Mouse (Mus musculus): ENCODE data around the gene Gdnf. TPM values are rescaled to one million over a fixed set of nuclear protein-coding genes. Genes with fewer than 3 reads are reported as not detected.

Gdnf gene
- polyA plus RNA-seq, 1 experiment from 2014 or later = 1.2 TPM

DNA sequence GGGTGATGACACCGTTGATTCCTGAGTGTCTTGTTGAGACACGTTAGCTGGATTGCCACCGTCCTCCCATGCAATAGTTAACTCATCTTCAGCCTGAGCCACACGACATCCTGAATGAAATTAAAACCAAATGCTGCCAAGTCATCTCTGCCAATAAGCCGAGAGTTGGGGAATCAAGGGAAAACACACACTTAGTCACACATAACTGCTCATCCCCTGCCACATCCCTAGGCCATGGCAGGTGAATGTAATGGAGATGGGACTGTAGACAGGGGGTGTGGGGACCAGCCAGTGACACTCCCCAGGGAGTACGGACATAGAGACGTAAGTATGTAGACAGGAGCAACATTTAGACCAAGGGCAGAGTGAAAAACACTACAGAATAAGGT is 28.3 kb downstream of the Gdnf start:
- Histone ChIP-seq H3K4me1 (ENCODE audit: control insufficient read depth, insufficient read depth, low read length) (peaks cover 11% of the 10 kb centered on the region), H3K36me3 (ENCODE audit: control insufficient read depth, insufficient read depth, low read length) (0 out of 2 replicates have a peak, but pooled peaks cover 7% of the 10 kb centered on the region), H3K9me3 (ENCODE audit: control insufficient read depth, low read length) (no peaks in the 10 kb centered on the region), H3K4me2 (ENCODE audit: low read depth, low read length) (peak overlapping the region; percentile 34), H3K9ac (ENCODE audit: low read depth, low read length) (no peak overlapping the region), H3K27ac (replicated peaks; ENCODE audit: low read depth, low read length) (no peak overlapping the region), H3K4me3 (ENCODE audit: low read depth, low read length) (no peak overlapping the region), H3K27me3 (replicated peaks; ENCODE audit: control insufficient read depth, insufficient read depth, low read length) (no peaks in the 10 kb centered on the region)
- WGBS = 28% methylated on average over 7 of the region's 7 CpGs
- DNase-seq (ENCODE audit: low spot score) (peak; percentile 69), ATAC-seq (ENCODE audit: low read depth) (no peak)

DNA sequence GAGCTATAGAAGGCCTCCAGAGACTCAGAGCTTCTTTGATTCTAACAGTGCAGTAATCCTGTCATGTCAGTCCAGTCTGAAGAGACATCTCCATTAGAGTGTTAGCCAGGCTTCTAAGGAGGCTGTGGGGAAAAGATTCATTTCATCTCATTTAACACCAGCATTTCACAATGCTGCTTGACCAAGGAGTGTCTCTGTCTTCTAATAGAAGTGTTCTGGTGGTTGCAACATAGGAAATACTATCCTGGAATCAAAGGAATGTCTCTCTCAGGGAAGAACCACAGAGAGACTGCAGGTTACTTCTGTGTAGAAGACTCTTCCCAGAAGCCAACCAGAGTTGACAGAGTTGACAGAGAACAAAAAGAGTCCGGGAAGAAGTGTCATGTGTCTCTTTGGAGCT is 31.0 kb downstream of the Gdnf start:
- no peak overlapping the region for H3K4me3 ChIP-seq (ENCODE audit: low read depth, low read length)
- DNase-seq (ENCODE audit: low spot score) (no peak), ATAC-seq (ENCODE audit: low read depth) (no peak)
- H3K4me2 ChIP-seq (ENCODE audit: low read depth, low read length) = no peak overlapping the region
- no peak overlapping the region for H3K9ac ChIP-seq (ENCODE audit: low read depth, low read length)
- H3K4me1 ChIP-seq (ENCODE audit: control insufficient read depth, insufficient read depth, low read length) = peaks cover 11% of the 10 kb centered on the region
- no peaks in the 10 kb centered on the region for H3K9me3 ChIP-seq (ENCODE audit: control insufficient read depth, low read length)
- no peaks in the 10 kb centered on the region for H3K36me3 ChIP-seq (ENCODE audit: control insufficient read depth, insufficient read depth, low read length)
- no peak overlapping the region for H3K27ac ChIP-seq (replicated peaks; ENCODE audit: low read depth, low read length)
- H3K27me3 ChIP-seq (replicated peaks; ENCODE audit: control insufficient read depth, insufficient read depth, low read length) = no peaks in the 10 kb centered on the region
- 76% methylated on average over 1 of the region's 1 CpGs for WGBS

DNA sequence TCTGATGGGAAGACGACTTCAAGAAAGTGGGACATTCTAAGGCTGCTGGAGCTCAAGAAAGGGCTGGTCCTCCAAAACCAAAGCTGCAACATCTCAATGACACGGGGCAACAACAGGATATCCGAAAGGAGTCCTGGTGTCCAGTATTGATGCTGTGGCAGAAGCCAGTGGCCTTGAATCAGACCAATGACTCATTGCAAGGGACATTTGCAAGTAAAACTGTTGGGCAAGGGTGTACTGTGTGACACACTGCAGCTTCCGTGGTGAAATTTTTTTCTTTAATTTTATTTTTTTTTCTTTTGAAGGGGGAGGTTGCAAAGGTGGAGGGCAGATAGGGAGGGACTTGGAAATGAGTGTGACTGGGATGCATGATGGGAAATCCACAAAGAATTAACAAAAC is 31.8 kb downstream of the Gdnf start:
- Histone ChIP-seq H3K4me1 (ENCODE audit: control insufficient read depth, insufficient read depth, low read length) (peaks cover 11% of the 10 kb centered on the region), H3K27me3 (replicated peaks; ENCODE audit: control insufficient read depth, insufficient read depth, low read length) (no peaks in the 10 kb centered on the region), H3K27ac (replicated peaks; ENCODE audit: low read depth, low read length) (no peak overlapping the region), H3K9ac (ENCODE audit: low read depth, low read length) (no peak overlapping the region), H3K4me2 (ENCODE audit: low read depth, low read length) (no peak overlapping the region), H3K36me3 (ENCODE audit: control insufficient read depth, insufficient read depth, low read length) (no peaks in the 10 kb centered on the region), H3K4me3 (ENCODE audit: low read depth, low read length) (no peak overlapping the region), H3K9me3 (ENCODE audit: control insufficient read depth, low read length) (no peaks in the 10 kb centered on the region)
- WGBS = 91% methylated on average over 4 of the region's 4 CpGs
- DNase-seq (ENCODE audit: low spot score) (no peak), ATAC-seq (ENCODE audit: low read depth) (no peak)

DNA sequence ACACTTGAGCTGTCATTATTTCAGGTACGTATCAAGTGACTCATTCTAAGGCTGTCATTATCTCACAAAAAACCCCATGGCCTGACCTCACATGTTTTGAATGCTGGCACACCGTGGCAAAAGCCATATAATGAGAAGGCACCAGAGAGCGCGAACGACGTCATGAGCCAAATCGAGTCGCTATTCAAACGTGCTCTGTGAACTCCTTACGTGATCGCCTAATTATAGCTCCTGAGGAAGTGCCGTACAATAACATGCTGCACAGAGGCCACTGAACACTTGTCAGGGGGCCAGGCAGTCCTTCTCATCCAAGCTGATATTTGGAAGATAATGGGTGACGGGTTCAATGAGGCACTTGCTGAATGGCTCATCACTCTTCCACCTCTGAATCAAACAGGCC is 46.8 kb downstream of the Gdnf start:
- H3K27ac ChIP-seq (replicated peaks; ENCODE audit: low read depth, low read length) = no peak overlapping the region
- WGBS = 80% methylated on average over 13 of the region's 13 CpGs
- no peaks in the 10 kb centered on the region for H3K9me3 ChIP-seq (ENCODE audit: control insufficient read depth, low read length)
- H3K4me1 ChIP-seq (ENCODE audit: control insufficient read depth, insufficient read depth, low read length) = no peaks in the 10 kb centered on the region
- DNase-seq (ENCODE audit: low spot score) = peak; percentile 29
- H3K36me3 ChIP-seq (ENCODE audit: control insufficient read depth, insufficient read depth, low read length) = no peaks in the 10 kb centered on the region
- no peaks in the 10 kb centered on the region for H3K27me3 ChIP-seq (replicated peaks; ENCODE audit: control insufficient read depth, insufficient read depth, low read length)
- H3K9ac ChIP-seq (ENCODE audit: low read depth, low read length) = no peak overlapping the region
- H3K4me3 ChIP-seq (ENCODE audit: low read depth, low read length) = no peak overlapping the region
- no peak for ATAC-seq (ENCODE audit: low read depth)
- H3K4me2 ChIP-seq (ENCODE audit: low read depth, low read length) = no peak overlapping the region

DNA sequence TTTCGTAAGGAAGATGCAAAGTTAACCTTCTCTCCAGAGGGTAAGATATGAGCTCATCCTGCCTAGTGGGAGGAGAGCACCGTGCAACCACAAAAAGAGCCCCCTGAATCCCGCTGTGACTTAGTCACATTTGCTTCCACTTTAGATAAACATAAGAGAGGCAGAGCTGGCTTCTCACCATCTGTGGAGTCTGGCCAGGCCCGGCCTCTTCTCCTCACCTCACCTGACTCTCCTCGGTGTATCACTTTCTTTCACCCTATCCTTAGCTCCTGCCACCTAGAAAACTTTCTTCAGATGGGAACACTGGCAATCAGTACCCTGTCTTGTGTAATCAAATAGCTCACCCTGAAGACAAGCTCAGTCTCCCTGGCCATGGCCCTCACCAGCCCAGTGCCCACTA is 48.2 kb downstream of the Gdnf start:
- H3K9me3 ChIP-seq (ENCODE audit: control insufficient read depth, low read length) = no peaks in the 10 kb centered on the region
- H3K4me2 ChIP-seq (ENCODE audit: low read depth, low read length) = no peak overlapping the region
- ATAC-seq (ENCODE audit: low read depth) (no peak), DNase-seq (ENCODE audit: low spot score) (no peak)
- no peaks in the 10 kb centered on the region for H3K36me3 ChIP-seq (ENCODE audit: control insufficient read depth, insufficient read depth, low read length)
- WGBS = 64% methylated on average over 5 of the region's 5 CpGs
- H3K27me3 ChIP-seq (replicated peaks; ENCODE audit: control insufficient read depth, insufficient read depth, low read length) = no peaks in the 10 kb centered on the region
- H3K4me1 ChIP-seq (ENCODE audit: control insufficient read depth, insufficient read depth, low read length) = no peaks in the 10 kb centered on the region
- H3K4me3 ChIP-seq (ENCODE audit: low read depth, low read length) = no peak overlapping the region
- H3K27ac ChIP-seq (replicated peaks; ENCODE audit: low read depth, low read length) = no peak overlapping the region
- H3K9ac ChIP-seq (ENCODE audit: low read depth, low read length) = no peak overlapping the region

DNA sequence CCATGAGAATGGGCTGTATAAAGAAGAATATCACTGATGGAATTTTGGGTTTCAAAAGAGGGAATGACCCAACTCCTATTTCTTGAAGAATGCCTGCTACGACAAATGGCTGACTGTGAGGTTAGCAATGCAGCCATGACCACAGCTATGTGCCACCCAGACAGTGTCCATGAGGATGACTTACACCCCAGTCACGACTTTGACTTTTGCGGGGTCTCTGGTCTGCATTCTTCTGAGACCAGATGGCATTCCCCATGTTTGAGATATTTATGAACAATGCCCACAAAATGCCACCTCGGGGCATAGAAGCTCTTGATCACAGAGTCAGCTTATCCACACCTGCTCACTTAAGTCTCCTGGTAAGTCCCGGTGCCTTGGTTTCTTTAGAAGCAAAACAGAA is 52.2 kb downstream of the Gdnf start:
- Histone ChIP-seq H3K4me2 (ENCODE audit: low read depth, low read length) (no peak overlapping the region), H3K9me3 (ENCODE audit: control insufficient read depth, low read length) (no peaks in the 10 kb centered on the region), H3K36me3 (ENCODE audit: control insufficient read depth, insufficient read depth, low read length) (no peaks in the 10 kb centered on the region), H3K4me1 (ENCODE audit: control insufficient read depth, insufficient read depth, low read length) (no peaks in the 10 kb centered on the region), H3K27ac (replicated peaks; ENCODE audit: low read depth, low read length) (no peak overlapping the region), H3K4me3 (ENCODE audit: low read depth, low read length) (no peak overlapping the region), H3K27me3 (replicated peaks; ENCODE audit: control insufficient read depth, insufficient read depth, low read length) (no peaks in the 10 kb centered on the region), H3K9ac (ENCODE audit: low read depth, low read length) (no peak overlapping the region)
- ATAC-seq (ENCODE audit: low read depth) (no peak), DNase-seq (ENCODE audit: low spot score) (no peak)
- WGBS = 88% methylated on average over 5 of the region's 5 CpGs

DNA sequence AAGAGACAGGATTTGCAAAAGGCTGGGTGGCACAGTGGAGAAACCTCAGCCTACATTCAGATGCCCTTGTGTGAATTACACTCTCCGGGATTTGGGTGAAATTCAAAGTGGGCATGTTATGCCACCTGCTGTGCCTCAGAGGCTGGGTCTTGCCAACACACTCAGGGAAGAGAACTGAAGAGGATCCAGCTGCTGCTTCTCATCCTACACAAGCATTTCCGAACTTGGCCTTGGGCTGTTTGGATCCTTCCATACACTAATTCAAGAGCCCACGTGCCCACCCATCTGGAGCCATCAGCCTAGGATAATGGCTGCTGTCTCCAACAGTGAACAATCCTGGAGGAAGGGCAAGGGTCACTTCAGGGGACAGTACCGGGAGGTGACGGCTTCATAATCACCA is 52.7 kb downstream of the Gdnf start:
- H3K4me1 ChIP-seq (ENCODE audit: control insufficient read depth, insufficient read depth, low read length) = no peaks in the 10 kb centered on the region
- no peaks in the 10 kb centered on the region for H3K27me3 ChIP-seq (replicated peaks; ENCODE audit: control insufficient read depth, insufficient read depth, low read length)
- no peaks in the 10 kb centered on the region for H3K9me3 ChIP-seq (ENCODE audit: control insufficient read depth, low read length)
- H3K27ac ChIP-seq (replicated peaks; ENCODE audit: low read depth, low read length) = no peak overlapping the region
- no peak overlapping the region for H3K9ac ChIP-seq (ENCODE audit: low read depth, low read length)
- H3K4me2 ChIP-seq (ENCODE audit: low read depth, low read length) = no peak overlapping the region
- 53% methylated on average over 5 of the region's 5 CpGs for WGBS
- H3K36me3 ChIP-seq (ENCODE audit: control insufficient read depth, insufficient read depth, low read length) = no peaks in the 10 kb centered on the region
- H3K4me3 ChIP-seq (ENCODE audit: low read depth, low read length) = no peak overlapping the region
- ATAC-seq (ENCODE audit: low read depth) (no peak), DNase-seq (ENCODE audit: low spot score) (no peak)

DNA sequence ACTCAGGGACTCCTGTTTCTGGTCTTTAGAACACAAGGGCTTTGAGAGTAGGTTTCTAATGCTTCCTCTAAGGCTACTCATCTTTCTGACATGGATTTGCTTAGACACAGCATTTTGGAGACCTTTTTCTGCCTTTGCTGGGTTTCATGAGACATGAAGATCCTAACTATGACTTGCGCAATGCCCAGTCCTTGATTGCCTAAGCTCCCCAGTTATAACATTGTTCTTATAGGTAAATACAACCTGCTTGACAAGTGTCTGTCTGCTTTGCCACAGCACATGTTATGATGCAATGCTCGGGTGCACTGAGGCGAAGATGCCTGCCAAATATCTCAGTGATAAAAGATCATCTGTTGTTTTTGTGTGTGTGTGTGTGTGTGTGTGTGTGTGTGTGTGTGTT is 54.7 kb downstream of the Gdnf start:
- Histone ChIP-seq H3K36me3 (ENCODE audit: control insufficient read depth, insufficient read depth, low read length) (no peaks in the 10 kb centered on the region), H3K9ac (ENCODE audit: low read depth, low read length) (no peak overlapping the region), H3K27me3 (replicated peaks; ENCODE audit: control insufficient read depth, insufficient read depth, low read length) (no peaks in the 10 kb centered on the region), H3K4me1 (ENCODE audit: control insufficient read depth, insufficient read depth, low read length) (no peaks in the 10 kb centered on the region), H3K9me3 (ENCODE audit: control insufficient read depth, low read length) (no peaks in the 10 kb centered on the region), H3K4me3 (ENCODE audit: low read depth, low read length) (no peak overlapping the region), H3K27ac (replicated peaks; ENCODE audit: low read depth, low read length) (no peak overlapping the region), H3K4me2 (ENCODE audit: low read depth, low read length) (no peak overlapping the region)
- ATAC-seq (ENCODE audit: low read depth) (no peak), DNase-seq (ENCODE audit: low spot score) (no peak)
- WGBS = 88% methylated on average over 3 of the region's 3 CpGs

DNA sequence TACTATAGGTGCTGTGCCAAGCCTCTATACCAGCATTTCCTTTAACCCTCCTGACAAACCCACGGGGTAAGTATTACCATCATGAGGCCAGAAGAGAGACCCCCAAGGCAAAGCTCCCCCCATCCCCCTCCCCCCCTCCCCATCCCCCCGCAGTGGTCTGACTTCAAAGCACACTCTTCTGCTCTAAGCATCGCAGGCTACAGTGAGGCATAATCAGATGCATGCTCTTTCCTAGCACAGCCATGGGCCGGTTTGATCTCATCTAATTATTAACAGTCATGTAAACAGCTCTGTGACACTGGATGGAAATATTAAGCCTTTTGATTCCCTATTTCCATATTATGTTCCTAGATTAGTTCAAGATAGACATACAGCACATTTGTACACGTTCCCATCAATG is 61.8 kb downstream of the Gdnf start:
- DNase-seq (ENCODE audit: low spot score) = no peak
- Histone ChIP-seq H3K9ac (ENCODE audit: low read depth, low read length) (no peak overlapping the region), H3K4me3 (ENCODE audit: low read depth, low read length) (no peak overlapping the region), H3K36me3 (ENCODE audit: control insufficient read depth, insufficient read depth, low read length) (no peaks in the 10 kb centered on the region), H3K27ac (replicated peaks; ENCODE audit: low read depth, low read length) (no peak overlapping the region), H3K4me1 (ENCODE audit: control insufficient read depth, insufficient read depth, low read length) (no peaks in the 10 kb centered on the region), H3K4me2 (ENCODE audit: low read depth, low read length) (no peak overlapping the region), H3K27me3 (replicated peaks; ENCODE audit: control insufficient read depth, insufficient read depth, low read length) (no peaks in the 10 kb centered on the region), H3K9me3 (ENCODE audit: control insufficient read depth, low read length) (no peaks in the 10 kb centered on the region)
- ATAC-seq (ENCODE audit: low read depth) = no peak
- 28% methylated on average over 5 of the region's 5 CpGs for WGBS

Data from embryonic facial prominence, embryonic 14.5 days (tissue).